Mouse (Mus musculus) heart, adult 18-20 months (tissue): ENCODE results near the gene Slc25a44. TPM values are rescaled to one million over a fixed set of nuclear protein-coding genes. Genes with fewer than 3 reads are reported as not detected.
A peak's percentile ranks its signal among the peaks of the same experiment; 100 is the strongest.
"Not testable (repeated sequence)": the region's sequence is repeated elsewhere in the genome, so short reads cannot be mapped to it uniquely, and the experiment has no call there.

Experiments used
- DNase-seq, 2 experiments: peaks; one replicate each; pipeline ENCODE4 v3.0.0; 2021 to 2022; ENCODE audit warnings: mixed read lengths in 1 of 2
- total RNA-seq, 2 experiments: library from RNA; stranded (reverse); gene quantifications; 2 replicates each; pipeline ENCODE4 v1.2.3; 2021

Gene Slc25a44
- total RNA-seq, 2 experiments from 2014 or later: 12.3 to 14.2 TPM

DNA sequence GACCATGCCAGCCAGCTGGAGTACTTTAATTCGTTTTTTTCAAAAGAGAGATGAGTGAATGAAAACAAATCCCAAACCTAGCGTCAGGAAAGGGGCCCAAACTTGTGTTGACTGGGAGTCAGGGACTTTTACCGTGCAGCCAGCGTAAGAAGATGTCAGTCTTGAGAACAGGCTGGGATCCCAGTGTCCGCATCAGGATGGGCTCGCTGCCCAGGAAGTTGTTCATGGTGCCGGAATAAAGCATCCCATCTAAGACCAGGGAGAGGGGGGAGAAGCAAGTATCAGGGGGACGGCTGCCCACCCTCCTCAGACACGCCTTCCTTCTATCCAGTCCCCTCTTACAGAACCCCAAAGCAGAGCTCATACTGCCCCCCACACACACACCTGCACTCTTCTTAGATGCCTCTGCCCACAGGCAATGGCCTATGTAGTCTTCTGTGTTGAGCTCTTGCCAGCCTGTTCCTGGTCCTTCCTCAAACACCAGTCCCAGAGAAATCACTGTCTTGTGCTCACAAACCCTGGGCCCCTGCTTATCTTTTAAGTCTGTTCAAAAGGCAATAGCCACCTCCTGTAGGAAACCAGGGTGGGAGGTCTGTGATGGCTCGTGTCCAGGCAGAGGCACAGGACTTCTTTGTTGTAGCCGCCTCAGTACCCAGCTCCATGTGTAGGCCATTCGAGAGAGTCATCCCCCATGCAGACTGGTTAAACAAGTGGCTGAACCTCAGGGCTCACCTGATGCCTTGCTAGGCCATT lies 25.6 kb upstream of the Slc25a44 start:
- DNase-seq: no peak

DNA sequence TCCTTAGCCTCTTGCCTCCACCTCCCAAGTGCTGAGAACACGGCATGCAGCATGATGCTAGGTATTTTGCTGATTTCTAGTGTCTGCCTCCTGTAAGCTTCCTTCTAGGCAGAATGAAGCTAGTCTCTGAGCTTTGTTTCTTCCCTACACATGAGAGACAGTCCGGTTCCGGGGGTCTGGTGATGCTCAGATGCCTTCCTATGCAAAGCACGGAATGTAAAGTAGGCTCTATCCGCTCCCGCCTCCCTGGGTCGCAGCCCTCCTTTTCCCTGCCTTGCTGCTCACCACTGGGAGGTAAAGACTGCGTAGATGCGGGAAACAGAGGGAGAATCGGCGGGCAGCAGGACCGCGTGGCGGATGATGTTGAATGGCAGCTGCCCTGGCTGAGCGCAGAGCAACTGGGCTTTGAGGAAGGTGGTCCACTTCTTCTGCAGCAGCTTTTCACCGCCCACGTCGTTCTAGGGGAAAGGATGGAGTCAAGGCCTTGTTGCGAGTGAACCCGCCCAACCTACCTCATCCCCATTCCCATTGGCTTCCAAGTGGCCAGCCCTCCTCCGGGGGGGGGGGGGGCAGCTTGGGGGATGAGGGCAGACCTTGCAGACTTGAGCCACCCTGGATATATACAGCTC lies 24.6 kb upstream of the Slc25a44 start:
- peak; percentile 54 to 58 for DNase-seq

DNA sequence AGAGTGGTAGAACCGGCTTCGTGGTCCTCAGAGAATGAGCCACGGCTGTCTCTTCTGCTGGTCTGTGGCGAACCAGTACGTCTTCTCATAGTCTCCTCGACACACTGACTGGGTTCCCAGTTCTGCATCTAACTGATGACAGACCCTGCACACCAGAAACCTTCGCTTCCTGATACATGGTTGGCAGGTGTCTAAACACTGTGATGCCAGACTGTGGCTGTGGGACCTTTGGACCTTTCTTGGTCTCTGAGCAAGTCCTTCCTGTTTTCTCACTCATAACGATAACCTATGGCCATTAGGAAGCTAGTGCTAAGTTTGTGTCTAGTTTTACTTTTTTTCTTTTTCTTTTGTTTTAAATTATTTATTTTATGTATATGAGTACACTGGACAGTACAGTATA lies 23.5 kb upstream of the Slc25a44 start:
- no peak for DNase-seq

DNA sequence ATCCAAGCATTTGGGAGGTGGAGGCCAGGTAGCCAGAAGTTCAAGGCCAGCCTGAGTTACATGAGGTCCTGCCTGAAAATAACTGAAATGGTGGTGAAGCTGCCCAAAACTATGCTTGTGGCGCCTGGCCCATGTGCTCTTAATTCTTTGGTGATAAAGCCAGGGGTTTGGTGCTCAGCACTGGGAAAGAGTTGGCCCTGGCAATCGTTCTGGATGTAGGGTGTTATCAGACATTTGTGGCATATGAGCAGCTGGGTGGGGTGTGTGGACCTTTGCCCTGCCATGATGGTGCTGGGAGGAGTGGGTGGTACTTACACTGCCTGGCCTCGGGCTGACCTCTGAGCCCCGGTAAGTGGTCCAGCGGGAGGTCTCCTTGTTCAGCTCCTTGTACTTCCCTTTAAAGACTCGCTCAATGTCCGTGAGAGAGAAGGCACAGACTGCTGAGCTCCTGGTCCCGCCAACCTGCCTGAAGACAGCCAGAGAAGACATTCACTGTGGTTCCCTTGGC lies 22.8 kb upstream of the Slc25a44 start:
- DNase-seq: no peak

DNA sequence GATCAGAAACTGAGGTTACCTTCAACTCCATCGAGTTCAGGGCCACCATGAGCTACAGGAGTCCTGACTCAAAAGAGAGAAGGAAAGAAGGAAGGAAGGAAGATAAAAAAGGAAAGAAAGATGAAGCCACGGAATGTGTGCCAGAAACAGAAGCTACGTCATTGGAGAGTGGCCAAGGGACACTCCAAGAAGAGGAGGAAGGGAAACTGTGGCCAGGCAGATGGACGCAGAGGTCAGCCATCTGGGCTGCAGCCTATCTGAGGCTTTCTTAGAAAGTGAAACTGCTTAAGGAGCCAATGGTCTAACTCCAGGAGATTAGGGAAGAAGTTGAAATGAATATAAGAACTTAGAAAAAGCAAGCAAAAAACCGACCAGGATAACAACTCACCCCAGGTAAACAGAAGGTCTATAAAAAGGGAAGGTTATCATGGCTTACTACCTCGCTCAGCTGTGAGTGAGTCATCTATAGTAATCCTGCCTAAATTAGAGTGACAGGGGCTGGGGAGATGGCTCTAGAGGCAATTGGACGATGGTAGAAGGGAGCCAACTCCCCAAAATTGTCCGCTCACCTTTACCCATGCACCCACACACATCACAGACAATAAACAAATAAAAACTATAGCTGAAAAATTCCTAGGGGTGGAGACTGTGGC lies 21.7 kb upstream of the Slc25a44 start:
- DNase-seq: peak; percentile 43 to 71

DNA sequence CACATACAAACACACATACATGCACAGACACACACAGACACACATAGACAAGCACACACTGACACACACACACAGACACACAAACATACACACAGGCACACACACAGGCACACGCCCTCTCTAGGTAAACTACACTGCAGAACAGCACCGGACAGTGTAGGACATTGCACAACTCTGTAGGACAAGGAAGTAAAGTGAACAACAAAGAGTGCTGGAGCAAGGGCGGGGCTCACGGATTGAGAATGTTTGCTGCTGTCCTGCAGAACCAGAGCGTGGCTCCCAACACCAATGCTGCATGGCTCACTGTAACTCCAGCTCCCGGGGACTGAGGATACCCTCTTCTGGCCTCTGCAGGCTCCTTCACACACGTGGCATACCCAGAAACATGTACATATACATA lies 17.9 kb upstream of the Slc25a44 start:
- DNase-seq: peak in 1 of 2 experiments; percentile 48

DNA sequence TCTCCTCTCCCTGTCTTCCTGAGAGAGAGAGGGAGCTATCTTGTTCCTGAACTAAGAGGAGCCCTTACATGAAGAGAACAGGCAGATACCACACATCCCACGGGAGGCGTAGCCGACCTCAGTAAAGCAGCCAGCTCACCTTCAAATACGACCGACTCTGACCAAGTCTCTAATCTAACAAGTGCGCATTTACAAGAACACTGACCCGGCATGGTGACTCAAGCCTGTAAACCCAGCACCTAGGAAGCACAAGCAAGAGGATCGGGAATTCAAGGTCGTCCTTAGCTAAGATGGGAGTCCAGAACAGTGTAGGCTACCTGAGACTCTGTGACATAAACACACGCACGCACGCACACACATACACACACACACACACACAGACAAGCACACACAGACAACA lies 17.5 kb upstream of the Slc25a44 start:
- no peak for DNase-seq

DNA sequence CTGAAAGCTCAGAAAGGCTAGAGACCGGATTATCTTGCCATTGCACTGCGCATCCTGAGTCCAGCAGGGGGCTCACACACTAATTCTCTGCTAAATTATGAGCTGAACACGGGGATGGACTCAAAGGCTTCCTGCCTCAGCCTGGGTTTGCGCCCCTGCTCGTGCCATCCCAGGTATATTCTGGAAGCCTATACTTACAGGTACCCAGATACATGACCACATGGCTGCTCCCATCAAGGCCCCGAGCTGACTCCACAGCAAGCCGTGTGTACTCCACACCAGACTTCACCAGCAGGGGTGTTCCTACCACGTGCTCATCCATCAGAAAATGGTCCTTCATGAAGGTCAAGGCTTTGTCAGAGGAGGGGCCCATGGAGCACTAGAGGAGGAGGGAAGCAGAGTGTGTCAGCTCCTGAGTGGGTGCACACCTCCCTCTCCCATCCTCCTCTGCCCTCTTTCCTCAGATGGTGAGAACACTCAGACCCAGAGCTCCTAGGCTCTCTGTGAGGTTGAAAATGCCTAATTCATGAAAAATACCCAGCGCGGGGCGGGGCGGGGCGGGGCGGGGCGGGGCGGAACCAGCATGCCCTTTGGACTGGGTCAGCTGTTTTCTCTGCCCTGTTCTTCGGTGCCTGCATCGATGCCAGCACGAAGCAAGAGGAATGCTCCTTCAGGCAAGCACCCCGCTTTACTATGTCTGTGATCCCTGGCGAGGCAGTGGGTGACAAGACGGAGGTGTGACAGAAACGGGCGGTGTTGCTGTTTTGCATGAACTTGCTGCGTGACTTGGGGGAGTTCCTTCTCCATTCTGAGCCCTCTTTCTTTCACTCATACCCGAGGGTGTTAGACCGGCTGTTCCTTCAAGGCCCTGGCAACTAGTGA lies 15.8 kb upstream of the Slc25a44 start:
- DNase-seq: peak in 1 of 2 experiments; percentile 51

DNA sequence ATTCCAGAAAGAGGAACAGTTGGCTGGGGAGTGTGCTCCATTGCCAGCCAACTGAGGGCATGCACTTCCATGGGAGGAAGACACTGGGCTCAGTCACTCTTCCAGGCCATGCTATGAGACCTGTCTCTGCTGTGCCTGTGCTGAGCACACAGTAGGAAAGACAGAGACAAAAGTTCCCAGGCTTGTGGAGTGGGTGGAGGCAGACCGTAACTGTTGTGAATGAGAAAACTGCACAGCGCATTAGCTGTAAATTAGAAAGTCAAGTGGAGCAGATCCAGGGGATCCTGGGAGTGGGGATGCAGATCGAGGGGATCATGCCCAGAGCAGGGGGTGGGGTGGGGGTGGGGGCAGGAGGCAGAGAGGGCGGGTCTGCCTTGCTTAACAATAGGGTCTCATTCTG lies 14.6 kb upstream of the Slc25a44 start:
- no peak for DNase-seq

DNA sequence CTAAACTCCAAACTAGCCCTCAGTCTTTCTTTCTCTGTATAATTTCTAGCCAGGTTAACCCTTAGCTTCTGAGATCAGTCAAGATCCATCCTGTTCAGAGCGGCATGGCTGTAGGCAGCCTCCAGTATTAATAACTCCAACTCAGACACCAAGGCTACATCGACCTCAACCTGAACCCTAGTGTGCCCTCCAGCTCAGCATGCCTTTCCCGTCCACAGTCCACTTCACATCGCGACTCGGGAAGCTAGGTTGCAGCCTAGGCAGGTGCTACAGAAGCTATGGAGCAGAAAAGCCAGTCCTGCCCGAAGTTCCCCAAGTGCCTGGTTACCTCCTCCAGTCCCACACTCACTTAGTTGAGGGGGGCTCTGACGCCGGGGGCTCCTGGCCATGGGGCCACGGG lies 12.5 kb upstream of the Slc25a44 start:
- DNase-seq: no peak

DNA sequence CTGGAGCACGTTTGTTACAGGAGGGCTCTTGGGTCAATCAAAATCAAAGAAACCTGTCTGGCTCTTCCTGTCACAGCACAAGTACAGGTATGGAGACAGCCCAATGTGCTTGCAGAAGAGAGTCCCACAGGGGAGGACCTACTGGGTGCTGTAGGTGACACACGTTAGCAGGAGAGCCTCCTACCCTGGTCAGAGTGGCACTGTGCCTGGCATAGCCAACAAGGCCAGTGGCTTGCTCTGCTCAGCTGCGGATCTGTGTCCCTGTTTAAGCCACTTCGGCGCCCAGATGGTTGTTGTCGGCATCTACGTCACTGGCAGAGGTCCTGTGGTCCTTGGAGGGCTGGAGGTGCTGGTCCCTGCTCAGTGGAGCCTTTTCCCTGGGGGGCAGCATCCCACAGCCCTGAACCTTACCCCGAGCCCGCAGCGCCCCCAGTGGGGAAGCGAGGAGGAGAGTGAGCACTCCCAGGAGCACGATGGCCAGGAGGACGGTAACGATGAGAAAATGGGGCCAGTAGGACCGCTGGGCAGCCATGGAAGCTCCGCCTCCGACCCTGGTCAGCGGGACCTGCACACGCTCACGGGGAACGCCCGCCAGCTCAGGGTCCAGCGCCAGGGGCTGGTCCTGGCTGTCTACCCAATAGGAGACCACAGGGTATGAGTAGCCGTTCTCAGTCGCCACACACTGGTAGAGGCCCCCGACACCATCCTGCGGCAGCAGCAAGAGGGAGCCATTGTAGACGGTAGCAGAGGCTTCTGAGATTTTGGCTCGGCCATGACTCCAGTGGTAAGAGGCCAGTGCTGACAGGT lies 11.7 kb upstream of the Slc25a44 start:
- peak; percentile 41 to 60 for DNase-seq

DNA sequence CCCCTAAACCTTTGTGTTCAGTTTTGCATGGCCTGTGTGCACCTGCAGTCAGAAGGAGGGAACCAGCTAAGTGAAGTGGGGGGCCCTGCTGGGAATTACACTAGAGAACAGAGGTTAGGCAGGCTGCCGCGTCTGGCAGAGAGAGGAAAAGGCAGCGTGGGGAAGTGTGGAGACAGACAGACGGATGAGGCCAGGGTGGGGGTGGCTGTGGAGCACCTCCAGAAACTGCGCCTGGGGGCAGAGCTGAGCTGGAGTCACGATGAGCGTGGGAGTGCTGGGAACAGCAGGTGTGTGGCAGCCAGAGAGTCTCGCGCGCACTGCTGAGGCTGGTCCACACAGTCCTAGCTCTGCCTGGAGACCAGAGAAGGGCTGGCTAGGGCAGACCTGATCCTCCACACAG lies 10.6 kb upstream of the Slc25a44 start:
- DNase-seq: no peak

DNA sequence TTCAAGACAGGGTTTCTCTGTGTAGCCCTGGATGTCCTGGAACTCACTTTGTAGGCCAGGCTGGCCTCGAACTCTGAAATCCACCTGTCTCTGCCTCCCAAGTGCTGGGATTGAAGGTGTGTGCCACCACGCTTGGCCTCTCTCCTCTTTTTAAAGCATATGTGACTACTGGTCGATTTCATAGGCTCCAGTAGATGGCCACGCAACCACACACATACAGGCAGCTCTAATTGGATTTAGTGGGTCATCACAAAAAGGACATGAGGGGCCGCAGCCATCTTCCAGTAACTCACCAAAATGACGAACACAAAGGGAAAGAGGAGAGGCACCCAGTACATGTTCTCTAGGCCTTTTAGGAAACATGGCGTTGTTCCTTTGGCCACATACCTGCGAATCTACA lies 3.7 kb upstream of the Slc25a44 start:
- not testable (repeated sequence) for DNase-seq

DNA sequence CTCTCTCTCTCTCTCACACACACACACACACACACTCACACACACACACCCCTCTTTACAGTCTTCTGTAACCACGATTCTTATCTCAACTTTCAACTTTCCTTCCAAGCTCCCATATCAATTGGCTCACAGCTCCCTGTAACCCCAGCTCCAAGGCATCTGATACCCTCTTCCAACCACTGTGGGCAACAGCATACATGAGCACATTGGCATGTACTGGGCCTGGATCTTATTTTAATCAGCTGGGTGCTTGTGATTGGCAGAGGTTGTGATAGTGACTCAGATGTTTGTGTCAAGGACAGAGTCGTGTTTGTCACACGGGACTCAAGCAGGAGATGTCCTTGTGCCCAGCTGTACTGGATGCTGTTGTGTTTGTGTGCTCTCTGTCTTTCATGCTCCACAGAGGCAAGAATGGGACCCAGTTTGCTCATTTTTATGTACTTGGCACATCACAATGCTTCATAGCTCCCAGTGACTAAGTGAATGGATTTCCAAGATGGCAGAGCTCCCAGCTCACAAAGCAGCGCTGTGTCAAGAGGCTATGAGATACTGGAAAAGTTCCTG lies 2.5 kb upstream of the Slc25a44 start:
- no peak for DNase-seq

DNA sequence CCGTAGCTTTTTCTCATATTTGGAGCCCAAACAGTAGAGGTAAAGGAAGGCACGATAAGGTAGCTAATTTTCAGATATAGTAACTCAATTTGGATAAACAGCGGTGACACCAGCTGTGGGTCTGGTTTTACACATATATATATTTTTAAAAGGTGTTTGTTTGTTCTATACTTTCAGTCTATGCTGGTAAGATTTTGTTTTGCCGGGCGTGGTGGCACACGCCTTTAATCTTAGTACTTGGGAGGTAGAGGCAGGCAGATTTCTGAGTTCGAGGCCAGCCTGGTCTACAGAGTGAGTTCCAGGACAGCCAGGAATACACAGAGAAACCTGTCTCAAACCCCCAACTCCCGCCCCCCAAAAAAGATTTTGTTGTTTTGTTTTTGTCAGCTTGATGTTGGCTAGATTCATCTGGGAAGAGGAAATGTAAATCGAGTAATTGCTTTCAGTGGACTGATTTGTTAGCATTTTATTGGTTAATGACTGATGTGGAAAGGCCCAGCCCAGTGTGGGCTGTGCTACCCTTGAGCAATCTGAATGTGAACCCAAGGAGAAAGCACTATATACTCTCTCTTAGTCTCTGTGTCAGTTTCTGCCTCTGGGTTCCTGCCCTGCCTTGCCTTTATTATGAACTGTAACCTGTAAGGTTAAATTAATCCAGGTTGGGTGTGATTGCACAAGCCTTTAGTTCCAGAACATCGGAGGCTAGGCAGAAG lies 925 bp upstream of the Slc25a44 start:
- DNase-seq: no peak

DNA sequence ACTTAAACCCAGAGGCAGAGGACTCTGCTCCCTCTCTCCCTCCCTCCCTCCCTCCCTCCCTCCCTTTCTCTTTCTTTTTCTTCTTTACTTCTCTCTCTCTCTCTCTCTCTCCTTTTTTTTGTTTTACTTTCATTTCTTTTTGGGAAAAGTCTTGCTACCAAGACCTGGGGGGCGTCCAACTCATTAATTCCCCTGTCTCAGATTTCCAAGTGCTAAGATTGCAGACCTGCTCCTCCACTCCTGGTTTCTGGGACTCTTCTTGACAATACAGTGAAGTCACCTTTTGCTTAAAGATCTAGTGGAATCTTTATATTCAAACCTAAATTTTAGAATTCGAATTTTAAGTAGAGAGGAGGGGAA lies 371 bp upstream of the Slc25a44 start:
- DNase-seq: peak in 1 of 2 experiments; percentile 29

DNA sequence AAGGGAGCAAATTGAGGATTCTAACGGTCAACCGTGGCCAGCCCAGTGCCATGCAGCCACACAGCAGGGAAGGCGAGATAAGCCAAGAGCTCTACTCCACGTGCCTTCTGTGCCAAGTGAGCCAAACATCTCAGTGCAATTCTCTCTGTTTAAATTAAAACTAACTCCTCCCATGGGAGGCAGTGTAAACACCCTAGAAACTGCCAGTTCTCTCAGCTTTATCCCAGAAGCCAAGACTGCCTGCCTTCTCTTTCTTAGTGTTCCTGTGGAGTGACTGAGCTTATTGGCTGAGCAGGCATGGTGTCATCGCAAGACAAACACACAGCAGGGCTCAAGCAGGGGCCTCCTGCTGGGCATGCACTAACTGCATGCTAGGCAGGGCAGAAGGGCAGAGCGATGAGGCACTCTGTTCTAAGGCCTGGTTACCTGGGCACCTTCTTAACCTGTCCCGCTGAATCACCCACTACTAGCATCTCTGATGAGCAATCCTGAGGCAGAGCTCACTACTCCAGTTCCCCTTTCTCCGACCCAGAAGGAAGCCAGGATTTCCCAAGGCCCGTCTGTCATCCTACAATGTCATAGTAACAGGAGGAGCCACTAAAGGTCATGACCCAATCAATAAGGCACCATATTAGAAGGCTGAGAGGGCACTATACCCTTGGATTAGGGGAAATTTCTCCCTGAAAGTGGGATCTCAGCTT lies 2.8 kb downstream of the Slc25a44 start:
- DNase-seq: no peak

DNA sequence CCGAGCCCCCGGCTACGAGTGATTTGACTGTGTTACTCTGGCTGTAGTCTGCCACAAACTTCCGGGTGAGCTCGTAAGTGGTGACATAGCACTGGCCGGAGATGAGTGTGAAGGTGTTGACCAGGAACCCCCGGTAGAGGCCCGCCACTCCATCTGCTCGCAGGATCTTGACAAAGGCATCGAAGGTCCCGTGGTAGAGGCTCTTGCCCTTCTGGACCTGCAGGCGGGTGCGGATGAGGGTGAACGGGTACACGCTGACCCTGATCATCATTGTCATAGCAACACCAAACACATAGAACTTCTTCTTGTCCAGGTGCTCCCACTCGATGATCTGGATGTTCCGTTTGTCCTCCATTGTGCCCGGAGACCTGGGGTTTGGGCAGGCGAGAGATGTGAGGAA lies 4.2 kb downstream of the Slc25a44 start:
- no peak for DNase-seq

DNA sequence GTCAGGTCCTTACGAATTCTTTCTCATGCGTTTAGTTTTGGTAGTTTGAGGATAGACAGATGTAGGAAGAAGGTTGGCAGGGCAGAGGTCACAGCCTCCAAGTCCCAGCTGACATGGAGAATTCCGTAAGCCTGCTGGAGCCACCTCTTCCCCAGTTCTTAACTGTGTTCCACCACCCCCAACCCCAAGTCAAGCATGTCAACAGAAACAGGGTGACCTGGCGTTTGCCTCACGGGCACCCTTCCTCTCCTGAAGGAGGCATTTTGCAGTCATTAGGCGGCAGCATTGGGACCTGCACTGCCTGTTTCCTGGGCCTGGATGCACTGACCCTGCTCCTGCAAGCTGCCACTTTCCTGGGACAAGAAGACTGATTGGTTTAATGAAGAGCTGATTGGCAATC lies 6.9 kb downstream of the Slc25a44 start:
- DNase-seq: no peak

DNA sequence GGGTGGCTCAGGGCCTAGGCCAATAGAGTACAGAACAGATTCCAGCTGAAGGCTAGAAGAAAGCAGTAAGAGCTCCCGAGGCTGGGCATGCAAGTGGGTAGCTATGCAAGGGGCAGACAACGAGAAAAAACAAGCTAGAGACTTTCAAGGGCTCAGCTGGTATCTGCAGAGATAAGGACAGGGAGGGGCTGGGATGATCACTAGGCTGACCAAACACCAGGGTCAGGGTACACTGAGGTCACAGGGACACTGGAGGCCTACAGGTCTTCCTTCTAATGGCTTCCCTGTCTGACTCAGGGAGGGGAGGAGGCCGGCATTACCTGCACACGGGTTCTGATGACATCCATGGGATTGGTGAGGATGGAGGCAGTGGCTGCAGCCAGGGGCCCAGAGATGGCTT lies 9.3 kb downstream of the Slc25a44 start:
- DNase-seq: no peak
